Comparison of ENCODE assay signal across 24 mouse cellular contexts in genomic region chr8:121023003-121023402, GRCm38 (mm10).
A peak's percentile ranks its signal among the peaks of the same experiment; 100 is the strongest.
DNase-seq lines count a peak whose midpoint lies in the region; ATAC-seq and TF ChIP-seq lines count a peak whose summit lies in the region.
"Had no signal": no experiment of that assay in that cellular context is flagged by ENCODE, and none has a peak within 500 bp of the region (broad histone marks: within the 10 kb centered on the region; RNA-seq: fewer than 3 reads in every experiment).

No protein-coding gene starts in this region.

- no peak overlapping the region for H3K4me2 ChIP-seq in neural tube, embryonic 15.5 days
- H3K4me2 ChIP-seq: embryonic facial prominence, embryonic 13.5 days; forebrain, embryonic 12.5 days; forebrain, embryonic 15.5 days; heart, embryonic 13.5 days; hindbrain, embryonic 14.5 days had no signal

- intact Hi-C loops in heart, adult 2 months (cut with DNase I), result loop anchor here (5.0 kb wide), 1 partner anchor 59 kb away; the partner anchor contains the start of gene Foxf1

- no peak overlapping the region for H3K9ac ChIP-seq in heart, adult 2 months (ENCODE audit: low read depth, low read length)
- no peak overlapping the region for H3K9ac ChIP-seq in neural tube, embryonic 15.5 days (replicated peaks)
- H3K9ac ChIP-seq: embryonic facial prominence, embryonic 13.5 days; forebrain, embryonic 12.5 days; forebrain, embryonic 15.5 days; heart, embryonic 13.5 days; hindbrain, embryonic 14.5 days had no signal

- TF ChIP-seq POLR2A in thymus, adult 2 months (IDR thresholded peaks at IDR 0.05; ENCODE audit: control insufficient read depth, extremely low read depth, insufficient read depth, low read length, poor library complexity), result no peak
- TF ChIP-seq POLR2A in heart, adult 2 months (IDR thresholded peaks at IDR 0.05; ENCODE audit: insufficient read depth, low read depth, low read length), result no peak

- H3K27ac ChIP-seq in thymus, adult 2 months (ENCODE audit: control insufficient read depth, insufficient read depth, low read length), result no peak overlapping the region
- H3K27ac ChIP-seq in heart, adult 2 months, result no peak overlapping the region
- no peak overlapping the region for H3K27ac ChIP-seq in neural tube, embryonic 15.5 days (replicated peaks)
- H3K27ac ChIP-seq: embryonic facial prominence, embryonic 10.5 days; embryonic facial prominence, embryonic 13.5 days; forebrain, embryonic 12.5 days; forebrain, embryonic 15.5 days; heart, embryonic 10.5 days; heart, embryonic 13.5 days; hindbrain, embryonic 14.5 days; hindbrain, postnatal 0 days had no signal

- 40% methylated on average over 4 of the region's 4 CpGs for WGBS in thymus, adult 2 months
- 87% methylated on average over 4 of the region's 4 CpGs for WGBS in heart, adult 2 months
- WGBS in neural tube, embryonic 15.5 days, result 81% methylated on average over 4 of the region's 4 CpGs

- H3K4me3 ChIP-seq in thymus, adult 2 months (ENCODE audit: control insufficient read depth, insufficient read depth, low read length), result no peak overlapping the region
- no peak overlapping the region for H3K4me3 ChIP-seq in heart, adult 2 months
- no peak overlapping the region for H3K4me3 ChIP-seq in neural tube, embryonic 15.5 days (replicated peaks)
- H3K4me3 ChIP-seq: embryonic facial prominence, embryonic 10.5 days; embryonic facial prominence, embryonic 13.5 days; erythroblast, embryonic 14.5 days; forebrain, embryonic 12.5 days; forebrain, embryonic 15.5 days; heart, embryonic 10.5 days; heart, embryonic 13.5 days had no signal

- TF ChIP-seq CTCF in thymus, adult 2 months (IDR thresholded peaks at IDR 0.05; ENCODE audit: borderline replicate concordance, control insufficient read depth, extremely low read depth, insufficient read depth, low read length, poor library complexity), result no peak
- no peak for TF ChIP-seq CTCF in heart, adult 2 months (IDR thresholded peaks at IDR 0.05)

- TF ChIP-seq EP300 in heart, adult 2 months (IDR thresholded peaks at IDR 0.05; ENCODE audit: insufficient read depth, low read depth, low read length), result no peak

- no peak for ATAC-seq in neural tube, embryonic 15.5 days (ENCODE audit: low FRiP score)
- ATAC-seq: forebrain, embryonic 15.5 days; hindbrain, postnatal 0 days; Patski had no signal

- H3K27me3 ChIP-seq in thymus, adult 2 months (ENCODE audit: control insufficient read depth, insufficient read depth, low read length), result no peaks in the 10 kb centered on the region
- H3K27me3 ChIP-seq in heart, adult 2 months (ENCODE audit: control insufficient read depth, insufficient read depth, low read length), result no peaks in the 10 kb centered on the region
- peaks cover 8% of the 10 kb centered on the region; the same call in 1 of the 2 replicates for H3K27me3 ChIP-seq in neural tube, embryonic 15.5 days (replicated peaks)
- H3K27me3 ChIP-seq: forebrain, embryonic 12.5 days; forebrain, embryonic 15.5 days had no signal

- H3K36me3 ChIP-seq in thymus, adult 2 months (ENCODE audit: control insufficient read depth, insufficient read depth, low read length), result no peaks in the 10 kb centered on the region
- H3K36me3 ChIP-seq in heart, adult 2 months (ENCODE audit: control insufficient read depth, insufficient read depth, low read length), result no peaks in the 10 kb centered on the region
- H3K36me3 ChIP-seq in neural tube, embryonic 15.5 days, result no peaks in the 10 kb centered on the region
- H3K36me3 ChIP-seq: embryonic facial prominence, embryonic 10.5 days; embryonic facial prominence, embryonic 13.5 days; forebrain, embryonic 12.5 days; forebrain, embryonic 15.5 days; heart, embryonic 10.5 days; heart, embryonic 13.5 days had no signal

- H3K79me2 ChIP-seq in heart, adult 2 months (replicated peaks; ENCODE audit: control insufficient read depth, insufficient read depth, low read length), result no peaks in the 10 kb centered on the region

- DNase-seq in thymus, adult 2 months, result peak; percentile 56
- peak; percentile 62 for DNase-seq in thymus, postnatal 0 days (ENCODE audit: low spot score)
- DNase-seq in thymus, postnatal 25 days, result peak; percentile 62
- no peak for DNase-seq in cerebellum, adult 9-10 months
- DNase-seq in heart, adult 2 months, result no peak
- DNase-seq: cerebellum, adult 18-20 months; cerebellum, adult 9-11 months; cerebellum, postnatal 25 days; embryo, embryonic 11 days; gastrocnemius, postnatal 25 days; heart, adult 18-20 months; heart, postnatal 14 days; heart, postnatal 4 days had no signal

- no peaks in the 10 kb centered on the region for H3K9me3 ChIP-seq in neural tube, embryonic 15.5 days (replicated peaks)
- H3K9me3 ChIP-seq: embryonic facial prominence, embryonic 13.5 days; forebrain, embryonic 12.5 days; forebrain, embryonic 15.5 days; heart, embryonic 10.5 days had no signal

- H3K4me1 ChIP-seq in thymus, adult 2 months (replicated peaks; ENCODE audit: control insufficient read depth, insufficient read depth, low read length), result peaks cover 81% of the 10 kb centered on the region
- 0 out of 2 replicates have a peak, but pooled peaks cover under 1% of the 10 kb centered on the region for H3K4me1 ChIP-seq in heart, adult 2 months (ENCODE audit: control insufficient read depth, insufficient read depth, low read length)
- H3K4me1 ChIP-seq in neural tube, embryonic 15.5 days, result peaks cover 11% of the 10 kb centered on the region

Comparison
In these comparisons a context has a peak if more than half of its experiments do, and no peak if none do; other contexts are left out.
1. DNase-seq: peak in thymus, adult 2 months (single experiment), thymus, postnatal 0 days (single experiment) and thymus, postnatal 25 days (single experiment); none in cerebellum, adult 9-10 months (single experiment) and heart, adult 2 months (0 of 2).